Mouse (Mus musculus) megakaryocyte progenitor cell, adult 5-6 weeks (primary cell): ENCODE data around the gene 2900026A02Rik. TPM values are rescaled to one million over a fixed set of nuclear protein-coding genes. Genes with fewer than 3 reads are reported as not detected.

Experiments
- ATAC-seq: replicated peaks from 2 replicates; pipeline ENCODE4 v1.8.0; 2016; ENCODE audit warnings: mild to moderate bottlenecking, moderate TSS enrichment, inconsistent platforms; ENCODE audit not compliant: poor library complexity
- total RNA-seq, 2 experiments: library from RNA; stranded (forward) in 1 of 2; stranded (reverse) in 1 of 2; fragments of 157-497, 149-512 nt in 1 of 2; fragments of 200-1000 nt in 1 of 2; gene quantifications; 2 replicates each; pipeline versions ENCODE4 v1.2.3 to v1.2.4; 2015 to 2017

The 2900026A02Rik gene
- total RNA-seq, 2 experiments from 2014 or later, result 1.3 to 2.7 TPM

DNA sequence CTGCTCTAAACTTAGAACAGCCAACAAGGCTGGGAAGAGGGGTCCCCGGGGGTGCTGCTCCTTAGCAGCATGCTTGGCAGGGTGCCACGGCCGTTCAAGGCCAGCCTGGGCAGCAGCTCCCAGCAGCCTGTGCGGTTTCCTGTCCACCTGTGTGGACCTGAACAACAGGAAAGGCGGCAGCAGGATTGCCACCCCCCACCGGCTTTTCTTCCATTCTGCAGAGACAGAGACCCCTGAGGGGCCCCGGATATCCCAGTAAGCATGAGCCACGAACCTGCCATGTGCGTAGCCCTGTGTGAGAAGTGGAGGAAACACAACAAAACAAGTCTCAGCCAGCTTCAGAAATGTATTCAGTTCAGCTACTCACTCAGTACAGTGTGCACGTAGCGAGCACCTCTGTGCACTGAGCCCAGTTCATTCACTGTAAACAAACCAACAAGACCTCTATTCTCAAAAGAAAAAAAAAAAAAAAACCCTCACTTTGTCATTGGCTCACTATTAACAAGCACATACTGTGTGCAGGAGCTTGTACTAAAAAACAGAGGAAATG is 69.4 kb downstream of the 2900026A02Rik start:
- ATAC-seq, result no peak

DNA sequence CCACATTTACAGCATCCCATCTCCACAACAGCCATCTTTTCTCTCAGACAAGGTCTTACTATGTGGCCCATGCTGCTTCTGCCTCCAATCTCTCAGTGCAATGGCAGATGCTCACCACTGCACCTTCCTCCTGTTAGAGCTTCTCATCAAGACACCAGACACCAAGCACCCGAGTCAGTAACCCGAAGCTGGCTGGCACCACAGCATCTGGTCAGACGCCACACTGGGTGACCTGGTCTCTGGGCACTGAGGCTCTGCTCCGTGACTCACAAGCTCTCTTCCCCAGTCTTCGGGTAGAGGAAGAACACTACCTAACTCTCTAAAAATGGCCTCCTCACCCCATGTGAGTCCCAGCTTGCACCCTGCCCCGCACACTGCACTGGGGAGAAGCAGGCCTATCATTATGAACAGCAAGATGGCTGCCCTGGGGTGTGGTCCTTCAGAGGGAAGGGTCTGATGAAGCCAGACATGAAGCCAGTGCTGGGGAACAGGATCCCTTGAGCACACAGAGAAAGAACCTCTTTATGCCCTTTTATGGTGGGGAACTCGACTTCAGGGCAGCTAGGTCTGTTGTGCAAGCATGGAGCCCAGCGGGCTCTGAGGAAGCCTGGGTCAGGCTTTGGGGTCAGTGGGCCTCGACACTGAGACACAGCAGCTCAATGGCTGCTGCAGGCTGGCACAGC is 70.0 kb downstream of the 2900026A02Rik start:
- peak; percentile 53 for ATAC-seq

DNA sequence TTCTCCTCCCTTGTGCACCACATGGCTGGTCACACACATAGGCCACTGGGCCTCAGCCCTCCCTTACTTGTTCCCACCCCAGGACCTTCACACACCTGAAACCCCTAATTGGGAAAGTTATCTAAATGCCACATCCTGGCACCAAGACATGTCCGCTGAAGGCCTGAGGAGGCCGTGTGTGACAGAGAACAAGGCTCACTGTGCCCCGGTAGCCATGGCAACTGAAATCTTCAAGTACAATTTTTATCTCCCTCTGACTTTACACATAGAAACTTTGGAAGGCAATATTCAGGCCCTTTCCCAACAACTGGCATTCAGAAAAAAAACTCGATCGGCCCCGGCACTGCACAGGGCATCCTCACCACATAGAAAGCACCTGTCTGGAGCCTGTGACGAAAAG is 72.0 kb downstream of the 2900026A02Rik start:
- no peak for ATAC-seq

DNA sequence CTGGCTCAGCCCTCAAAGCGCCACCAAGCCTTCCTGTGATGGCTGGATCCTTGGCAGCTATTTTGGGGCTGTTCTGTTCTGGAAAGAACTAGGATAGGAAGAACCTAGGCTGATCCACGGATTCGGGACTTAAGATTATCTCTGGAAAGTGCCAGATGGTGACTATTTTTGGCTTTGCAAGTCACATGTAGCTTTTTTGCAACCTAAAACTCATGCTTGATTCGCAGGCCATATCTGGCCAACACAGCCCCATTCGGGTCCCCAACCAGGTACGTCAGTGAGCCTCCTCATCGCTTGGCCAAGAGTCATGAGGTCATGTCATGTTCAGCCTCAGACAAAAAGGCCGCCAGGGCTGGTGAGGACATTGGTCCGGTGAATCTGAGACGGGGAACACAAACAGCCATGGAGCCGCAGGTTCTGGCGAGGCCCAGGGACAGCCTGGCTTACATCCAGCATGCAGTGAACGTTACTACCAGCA is 73.0 kb downstream of the 2900026A02Rik start:
- ATAC-seq, result no peak

DNA sequence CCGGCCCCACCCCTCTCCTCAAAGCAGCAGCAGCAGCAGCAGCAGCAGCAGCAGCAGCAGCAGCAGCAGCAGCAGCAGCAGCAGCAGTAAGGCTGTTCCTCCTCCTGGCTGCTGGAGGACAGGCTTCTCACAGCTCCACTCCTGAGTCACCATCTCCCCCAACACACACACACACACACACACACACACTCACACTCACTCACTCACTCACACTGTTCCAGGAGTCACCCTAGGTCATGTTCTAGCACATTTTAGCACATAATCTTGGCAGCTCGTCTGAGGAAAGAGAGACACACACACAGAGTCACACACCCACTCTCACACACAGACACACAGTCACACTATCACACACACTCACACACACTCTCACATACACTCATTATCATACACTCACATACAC is 74.4 kb downstream of the 2900026A02Rik start:
- no peak for ATAC-seq

DNA sequence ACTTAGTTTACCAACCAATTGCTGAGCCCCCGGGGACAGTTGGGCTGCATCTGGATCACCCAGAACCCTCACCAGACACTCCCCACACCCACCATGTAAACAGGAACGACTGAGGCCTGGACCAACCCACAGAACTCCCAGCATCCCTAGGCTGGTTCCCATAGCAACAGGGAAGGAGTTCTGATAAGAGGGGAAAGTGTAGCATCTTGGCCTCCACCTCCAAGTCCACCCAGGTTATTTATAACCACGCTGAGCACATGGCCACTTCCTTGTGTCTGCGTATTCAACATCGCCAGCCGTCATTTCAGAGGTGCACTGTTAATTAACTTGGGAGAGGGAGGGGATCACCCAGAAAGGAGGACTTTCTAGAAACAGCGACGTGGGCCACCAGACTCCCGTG is 75.9 kb downstream of the 2900026A02Rik start:
- ATAC-seq, result no peak

DNA sequence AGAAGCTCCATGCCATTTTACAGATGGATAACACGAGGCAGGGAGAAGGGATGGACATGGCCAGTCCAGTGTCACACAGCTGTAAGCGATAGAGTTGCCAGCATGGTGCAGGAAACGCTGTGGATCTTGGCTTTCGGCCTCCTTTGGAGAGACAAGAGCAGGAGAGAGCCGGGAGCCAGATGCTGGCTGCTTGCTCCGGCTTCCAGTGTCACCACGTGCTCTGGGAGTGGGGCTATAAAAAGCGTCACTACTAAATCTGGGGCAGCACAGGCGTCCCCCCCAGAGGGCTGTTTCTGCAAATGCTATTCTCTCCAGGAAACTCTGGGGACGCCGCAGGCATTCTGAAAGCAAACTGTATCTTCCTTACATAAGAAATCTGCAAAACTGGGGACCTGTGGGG is 78.5 kb downstream of the 2900026A02Rik start:
- no peak for ATAC-seq

DNA sequence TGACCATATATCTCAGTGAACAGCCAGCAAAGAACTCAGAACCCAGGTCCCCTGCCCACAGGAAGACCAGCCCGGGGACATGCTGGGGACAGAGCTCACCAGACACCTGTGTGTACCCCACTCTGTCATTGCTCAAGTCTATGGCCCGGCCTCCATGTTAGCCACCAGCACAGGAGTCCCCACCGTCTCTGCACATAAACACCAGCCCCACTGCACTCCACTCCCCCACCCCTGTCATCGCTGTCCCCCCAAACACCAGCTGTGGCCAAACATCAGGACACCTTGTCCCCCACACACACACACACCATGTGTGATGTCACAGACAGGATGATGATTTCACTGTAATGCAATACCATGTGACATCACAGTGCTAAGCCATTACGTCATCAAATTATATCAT is 79.0 kb downstream of the 2900026A02Rik start:
- ATAC-seq, result no peak

DNA sequence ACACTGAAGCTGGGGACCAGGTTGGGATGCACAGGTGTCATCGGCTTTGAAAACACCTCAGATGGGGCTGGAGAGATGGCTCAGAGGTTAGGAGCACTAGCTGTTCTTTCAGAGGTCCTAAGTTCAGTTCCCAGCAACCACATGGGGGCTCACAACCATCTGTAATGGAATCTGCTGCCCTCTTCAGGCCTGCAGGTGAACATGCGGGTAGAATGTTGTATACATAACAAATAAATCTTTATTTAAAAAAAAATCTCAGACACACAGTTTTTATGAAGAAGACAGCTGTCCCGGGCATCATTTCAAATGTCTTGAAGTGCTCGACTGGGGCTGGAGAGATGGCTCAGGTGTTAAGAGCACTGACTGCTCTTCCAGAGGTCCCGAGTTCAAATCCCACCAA is 80.2 kb downstream of the 2900026A02Rik start:
- ATAC-seq, result no peak

DNA sequence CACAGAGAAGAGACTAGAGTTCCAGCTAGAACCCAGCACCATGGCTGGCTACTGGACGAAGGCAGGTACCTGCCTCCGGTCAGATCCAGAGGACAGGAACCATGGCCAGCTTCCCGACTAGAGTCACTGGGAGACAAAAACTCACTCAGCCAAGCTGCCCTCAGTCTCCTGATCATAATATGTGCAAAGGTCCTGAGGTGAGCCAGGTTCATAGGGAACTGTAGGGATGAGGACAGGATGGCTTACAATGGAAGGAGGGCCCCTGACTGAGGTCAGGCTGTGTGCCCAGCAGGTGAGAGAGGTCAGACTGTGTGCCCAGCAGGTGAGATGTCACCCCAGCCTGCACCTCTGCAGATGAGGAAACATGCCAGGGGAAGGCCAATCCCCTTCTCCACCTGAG is 81.0 kb downstream of the 2900026A02Rik start:
- no peak for ATAC-seq

DNA sequence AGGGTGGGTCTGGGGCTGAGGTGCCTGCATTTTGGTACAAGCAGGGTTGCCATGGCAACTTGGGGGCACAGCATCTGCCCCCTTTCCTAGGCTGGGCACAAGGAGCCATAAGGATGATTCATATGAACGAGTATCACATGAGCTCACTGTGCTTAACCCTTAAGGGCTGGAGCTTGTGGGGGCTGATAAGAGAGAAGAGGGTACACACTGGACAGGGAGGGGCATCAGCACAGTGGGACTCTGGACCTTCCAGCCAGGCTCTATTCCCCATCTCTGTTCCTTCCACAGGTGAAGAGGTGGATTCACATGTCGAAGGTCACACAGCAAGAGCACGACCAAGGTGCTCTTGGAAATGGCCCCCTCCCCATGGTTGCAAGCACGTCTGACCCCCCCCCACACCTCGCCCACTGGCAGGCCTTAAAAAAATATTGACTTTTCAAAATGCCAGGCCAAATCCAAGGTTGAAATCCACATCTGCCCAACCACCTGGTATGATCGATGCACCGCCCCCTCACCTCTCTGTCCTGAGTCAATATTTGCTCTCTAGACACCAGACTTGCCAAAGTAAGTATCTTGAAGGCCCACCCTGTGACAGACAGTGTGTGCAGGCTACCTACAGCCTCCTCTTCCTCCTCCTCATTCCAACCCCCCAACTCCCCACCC is 81.8 kb downstream of the 2900026A02Rik start:
- ATAC-seq, result no peak

DNA sequence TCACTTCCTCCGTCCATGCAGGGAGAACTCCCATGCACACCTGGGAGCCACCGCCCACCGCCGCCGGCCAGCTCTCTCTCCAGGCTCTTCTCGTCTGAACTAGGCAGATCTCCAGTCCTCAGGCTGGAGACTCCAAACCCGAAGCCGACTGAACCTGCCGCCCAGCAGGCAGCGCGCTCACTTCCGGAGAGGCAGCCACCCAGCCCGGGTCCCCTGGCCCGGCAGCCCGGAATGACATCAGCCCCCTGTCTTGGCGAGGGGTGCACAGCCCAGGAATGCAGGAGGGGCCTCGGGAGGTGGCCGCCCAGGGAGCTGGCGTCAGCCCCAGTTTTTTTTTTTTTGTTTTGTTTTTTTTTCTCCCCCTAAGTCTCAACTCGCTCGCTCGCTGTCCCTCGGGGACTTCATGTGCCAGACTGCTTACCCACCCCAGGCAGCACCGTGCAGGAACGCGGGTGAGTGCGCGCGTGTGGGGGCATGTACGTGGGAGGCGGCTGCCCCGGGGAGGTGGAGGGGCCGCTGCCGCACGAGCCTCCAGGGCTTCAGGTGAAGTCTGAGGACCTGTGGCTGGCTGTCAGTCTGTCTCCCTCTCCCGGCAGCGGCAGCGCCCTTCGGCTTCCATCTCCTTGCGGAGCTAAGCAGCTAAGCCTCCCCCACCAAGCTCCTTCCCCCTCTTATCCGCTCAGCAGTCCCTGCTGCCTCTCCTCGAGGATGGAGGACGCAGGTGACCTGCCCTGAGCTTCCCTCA is 82.5 kb downstream of the 2900026A02Rik start:
- ATAC-seq, result peak; percentile 54

DNA sequence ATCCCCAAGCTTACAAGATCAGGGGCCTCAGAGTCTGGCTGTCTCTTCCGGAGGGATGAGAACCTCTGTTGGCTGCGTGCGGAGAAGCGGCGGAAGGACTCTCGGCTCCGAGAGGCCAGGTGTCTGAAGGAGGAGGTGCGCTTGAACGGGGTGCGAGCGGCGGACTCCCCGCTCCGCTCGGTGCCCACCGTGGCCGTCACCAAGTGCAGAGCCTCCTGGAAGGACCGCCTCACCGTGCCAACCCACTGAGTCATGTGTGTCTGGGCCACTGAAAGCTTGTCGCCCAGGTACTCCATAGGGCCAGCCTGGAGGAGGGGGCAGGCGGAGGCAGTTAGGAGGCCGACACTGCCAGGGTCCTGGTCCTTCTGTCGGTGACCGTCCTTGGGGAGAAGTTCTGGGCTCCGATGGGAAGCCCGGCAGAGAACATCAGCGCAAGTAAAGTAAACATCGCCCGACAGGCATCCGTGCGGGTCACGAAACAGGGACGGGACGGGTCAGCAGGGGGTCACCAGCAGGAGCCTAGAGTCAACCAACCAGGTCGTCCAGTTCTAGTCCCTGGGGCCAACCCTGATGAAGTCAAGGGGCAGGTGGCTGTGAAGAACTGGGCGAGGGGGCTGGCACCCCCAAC is 83.2 kb downstream of the 2900026A02Rik start:
- ATAC-seq, result no peak

DNA sequence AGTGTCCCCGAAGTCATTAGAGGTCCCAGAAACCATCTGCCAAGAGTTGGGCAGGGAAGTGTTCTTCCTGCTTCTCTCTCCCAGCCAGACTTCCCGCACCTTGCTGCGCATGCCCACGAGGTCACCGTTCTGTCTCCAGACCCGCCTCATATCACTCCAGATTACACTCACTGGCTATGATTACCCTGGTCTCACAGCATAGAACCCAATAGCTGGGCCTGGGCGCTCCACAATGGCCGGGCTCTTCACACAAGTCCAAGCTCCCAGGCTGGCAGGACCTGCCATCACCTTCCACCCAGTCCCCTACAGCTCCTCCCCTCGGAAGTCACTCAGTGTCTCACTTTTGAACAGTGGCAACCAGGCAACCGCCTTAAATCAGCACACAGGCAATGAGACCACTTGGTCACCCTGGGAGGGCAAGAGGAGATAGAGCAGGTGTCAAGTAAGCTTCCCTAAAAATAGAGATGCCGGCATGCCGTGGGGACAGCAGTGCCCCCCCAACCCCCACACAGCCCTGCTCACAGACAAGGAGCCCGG is 84.0 kb downstream of the 2900026A02Rik start:
- ATAC-seq, result no peak

DNA sequence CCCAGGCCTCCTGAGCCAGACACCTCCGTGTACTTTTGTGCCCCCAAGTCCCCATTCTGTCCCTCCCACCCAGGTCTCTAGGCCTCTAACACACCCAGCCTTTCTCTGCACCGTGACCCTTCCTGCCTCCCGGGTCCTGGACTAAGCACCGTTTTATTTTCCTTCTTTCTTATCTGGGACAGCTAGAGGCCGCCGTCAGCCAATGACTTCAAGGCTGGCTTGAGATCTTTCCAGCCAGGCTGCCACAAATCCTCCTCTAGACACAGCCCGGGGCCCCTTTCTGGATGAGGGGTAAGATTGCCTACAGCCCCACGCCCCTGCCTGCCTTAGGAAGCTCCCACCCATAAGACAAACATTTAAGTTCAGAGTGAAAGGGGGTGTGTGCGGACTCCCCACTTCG is 85.5 kb downstream of the 2900026A02Rik start:
- ATAC-seq, result no peak

DNA sequence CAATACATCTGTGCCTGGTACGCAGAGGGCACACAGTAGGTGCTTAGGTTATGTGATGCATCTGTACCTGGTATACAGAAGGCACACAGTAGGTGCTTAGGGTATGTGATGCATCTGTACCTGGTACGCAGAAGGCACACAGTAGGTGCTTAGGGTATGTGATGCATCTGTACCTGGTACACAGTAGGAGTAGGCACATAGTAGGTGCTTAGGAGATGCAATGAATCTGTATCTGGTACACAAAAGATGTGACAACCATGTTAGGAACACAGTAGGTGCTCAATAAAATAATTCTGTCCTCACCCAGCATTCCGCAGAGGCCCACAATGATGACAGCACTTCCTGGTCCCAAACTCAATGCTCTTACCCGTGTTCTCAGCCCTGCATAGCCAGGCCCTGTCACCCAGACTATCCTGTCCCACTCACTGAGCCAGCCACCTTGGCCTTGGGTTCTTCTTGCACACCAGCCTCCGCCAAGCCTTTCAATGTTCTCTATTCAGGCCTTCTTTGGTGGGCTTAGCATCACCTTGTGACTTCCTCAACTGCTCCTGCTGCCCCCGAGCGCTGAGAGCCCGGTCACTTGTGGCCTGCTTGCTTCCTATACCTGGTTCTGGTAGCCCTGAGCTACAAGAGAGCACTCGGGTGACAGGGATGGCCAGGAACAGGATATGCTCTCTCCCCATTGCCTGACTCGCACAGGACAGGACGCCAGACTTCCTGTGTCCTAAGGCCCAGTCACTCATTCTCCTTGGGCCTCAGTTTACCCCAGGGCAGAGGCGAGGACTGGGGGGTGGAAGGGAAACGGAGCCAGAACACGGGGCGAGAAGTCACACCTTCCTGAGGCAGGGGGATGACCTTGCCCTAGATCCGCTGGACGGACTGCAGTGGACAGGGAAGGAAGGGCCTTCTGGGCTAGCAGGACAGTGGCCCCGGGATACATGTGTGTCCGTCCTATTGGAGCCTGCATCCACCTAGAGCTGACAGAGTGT is 87.0 kb downstream of the 2900026A02Rik start:
- no peak for ATAC-seq

DNA sequence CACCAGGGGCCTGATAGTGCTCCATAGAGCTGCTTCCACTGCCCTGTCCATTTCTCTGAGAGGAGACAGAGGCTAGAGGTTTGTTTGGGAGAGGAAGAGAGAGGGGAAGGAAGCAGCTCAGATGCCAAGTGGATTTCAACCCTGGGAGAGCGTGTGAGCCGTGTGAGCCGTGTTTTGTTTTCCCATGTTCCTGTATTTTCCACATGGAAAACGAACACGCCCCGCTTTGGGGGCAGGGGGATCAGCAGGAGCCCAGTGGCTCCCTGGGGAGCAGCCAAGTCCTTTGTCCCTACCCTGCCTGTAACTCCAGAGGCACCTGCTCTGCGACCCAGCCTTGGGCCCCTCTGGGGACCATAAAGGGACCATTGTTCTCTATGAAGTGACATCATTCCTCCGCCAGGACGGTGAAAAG is 88.0 kb downstream of the 2900026A02Rik start:
- no peak for ATAC-seq

DNA sequence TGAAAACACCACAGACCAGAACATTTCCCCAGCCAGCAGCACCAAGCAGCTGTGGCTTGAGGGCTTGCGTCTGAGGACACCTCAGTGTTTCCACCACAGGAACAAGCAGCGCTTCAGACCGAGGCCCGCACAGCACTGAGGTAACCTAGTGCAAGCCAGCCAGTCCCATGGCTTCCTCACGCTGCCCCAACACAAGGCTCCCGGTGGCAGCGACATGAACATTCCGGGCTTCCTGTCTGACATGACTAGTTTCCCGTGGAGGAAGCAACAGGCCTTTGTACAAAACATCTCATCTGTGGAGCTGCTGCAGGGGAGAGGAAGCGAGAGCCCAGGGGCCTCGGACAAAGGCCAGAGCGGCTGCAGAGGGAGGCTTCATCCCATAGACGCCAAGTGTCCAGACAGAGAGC is 88.4 kb downstream of the 2900026A02Rik start:
- ATAC-seq, result peak; percentile 56

DNA sequence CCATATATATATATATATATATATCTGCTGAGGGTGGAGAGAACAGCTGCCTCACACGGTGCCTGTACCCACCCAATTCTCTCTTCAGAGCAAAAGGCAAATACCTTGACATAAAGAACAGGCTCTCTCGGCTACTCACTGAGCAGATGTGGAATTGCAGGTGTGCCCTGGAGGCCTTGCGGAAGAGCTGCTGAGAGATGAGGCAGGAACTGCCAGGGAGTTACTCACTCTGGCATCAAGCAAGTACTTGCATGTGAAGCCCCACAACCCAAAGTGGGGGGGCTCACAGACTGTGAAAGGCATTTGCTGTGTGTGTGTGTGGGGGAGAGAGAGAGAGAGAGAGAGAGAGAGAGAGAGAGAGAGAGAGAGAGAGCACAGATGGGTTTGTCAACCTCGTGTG is 92.6 kb downstream of the 2900026A02Rik start:
- ATAC-seq, result no peak

DNA sequence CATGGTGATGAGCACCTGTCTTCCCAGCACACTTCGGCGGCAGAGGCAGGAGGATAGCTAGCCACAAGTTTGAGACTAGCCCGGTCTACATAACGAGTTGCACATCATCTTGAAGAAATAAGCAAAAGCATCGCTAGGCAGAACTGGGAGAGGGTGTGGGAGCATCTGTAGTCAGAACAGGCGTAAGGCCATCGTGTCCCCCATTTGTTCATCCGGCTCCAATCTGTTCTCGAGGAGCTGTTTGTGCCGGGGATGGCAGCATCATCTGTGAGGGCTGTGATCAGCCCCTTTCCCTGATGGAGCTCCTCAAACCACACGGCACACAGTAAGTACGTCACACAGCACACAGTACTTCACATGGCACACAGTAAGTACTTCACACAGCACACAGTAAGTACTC is 94.6 kb downstream of the 2900026A02Rik start:
- no peak for ATAC-seq
